Mouse (Mus musculus): ENCODE measurements around the gene Slc7a6os. TPM values are rescaled to one million over a fixed set of nuclear protein-coding genes. Genes with fewer than 3 reads are reported as not detected.
A peak's percentile ranks its signal among the peaks of the same experiment; 100 is the strongest.

Gene Slc7a6os
- total and polyA plus RNA-seq, 3 experiments: 38.7 to 65.1 (median 62.5) TPM

DNA sequence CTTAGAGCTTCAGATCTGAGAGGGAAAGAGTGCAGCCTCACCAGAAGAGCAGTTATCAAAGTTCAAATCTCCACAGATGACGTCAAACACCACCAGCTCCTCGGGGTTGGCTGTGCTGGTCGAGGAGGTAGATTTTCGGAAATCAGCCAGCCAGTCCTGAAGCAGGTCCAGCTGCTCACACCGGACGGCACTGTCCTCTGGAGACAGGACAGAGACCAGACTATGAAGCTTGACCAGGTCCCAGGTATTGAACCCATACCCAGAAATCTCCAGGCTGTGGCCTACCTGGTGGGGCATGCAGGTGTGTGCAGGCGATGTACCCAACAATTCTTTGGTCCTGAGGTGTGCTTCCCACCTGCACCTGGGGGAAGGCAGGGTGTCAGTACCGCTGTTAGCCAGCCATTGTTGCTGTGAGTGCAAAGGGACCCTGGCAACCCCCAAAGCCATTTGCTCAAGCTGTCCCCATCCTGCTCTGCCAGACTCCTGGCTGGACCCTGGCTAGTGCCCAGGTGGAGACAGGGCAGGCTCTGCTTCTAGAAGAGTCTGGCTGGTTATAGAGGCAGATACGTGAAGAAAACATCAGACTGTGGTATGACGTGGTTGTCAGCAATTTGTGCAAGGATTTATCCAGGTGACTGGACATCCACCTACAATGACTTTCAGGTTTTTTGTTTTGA is 49.0 kb upstream of the Slc7a6os start:
- in situ Hi-C loops (cut with MboI; ENCODE audit: low pct_ligation_motif_present, low pct_unique_long_range_greater_than_20kb, low sequenced_read_pairs): no loop called here
- H3K4me1 ChIP-seq (ENCODE audit: control insufficient read depth in 1 of 2, insufficient read depth in 2 of 2): no peaks in the 10 kb centered on the region
- H3K27ac ChIP-seq (ENCODE audit: insufficient read depth, low read depth): no peak overlapping the region
- H3K4me3 ChIP-seq (replicated peaks in 1 of 3; ENCODE audit: low read depth in 2 of 3, low read length in 2 of 3, poor library complexity in 1 of 3): no peak overlapping the region
- H3K36me3 ChIP-seq (replicated peaks in 1 of 2; ENCODE audit: control insufficient read depth in 1 of 2, insufficient read depth in 1 of 2, low read length in 1 of 2): peaks cover 8 to 76% of the 10 kb centered on the region in 2 experiments
- H3K79me2 ChIP-seq (replicated peaks; ENCODE audit: control insufficient read depth, extremely low read depth, insufficient read depth, poor library complexity, severe bottlenecking): no peaks in the 10 kb centered on the region
- H3K4me2 ChIP-seq (ENCODE audit: insufficient read depth, low read depth, poor library complexity, severe bottlenecking): no peak overlapping the region
- H3K9me3 ChIP-seq (replicated peaks; ENCODE audit: low read length): no peaks in the 10 kb centered on the region
- no peak for DNase-seq (ENCODE audit: extremely low read depth)
- H3K27me3 ChIP-seq (replicated peaks): no peaks in the 10 kb centered on the region
- dilution Hi-C loops (cut with MboI; ENCODE audit: extremely low pct_ligation_motif_present, extremely low pct_unique_long_range_greater_than_20kb, low sequenced_read_pairs): no loop called here
- H3K9ac ChIP-seq (ENCODE audit: insufficient read depth, low read depth): no peak overlapping the region
- TF ChIP-seq JUND (conservative IDR thresholded peaks at IDR 0.05; ENCODE audit: low read depth, low read length): no peak

GRCm38 (mm10) chr8:106258169-106258568 is 47.4 kb upstream of the Slc7a6os start:
- peaks cover 18 to 89% of the 10 kb centered on the region in 2 experiments for H3K36me3 ChIP-seq (replicated peaks in 1 of 2; ENCODE audit: control insufficient read depth in 1 of 2, insufficient read depth in 1 of 2, low read length in 1 of 2)
- peak; percentile 13 for DNase-seq (ENCODE audit: extremely low read depth)
- no peaks in the 10 kb centered on the region for H3K4me1 ChIP-seq (ENCODE audit: control insufficient read depth in 1 of 2, insufficient read depth in 2 of 2)
- no peaks in the 10 kb centered on the region for H3K79me2 ChIP-seq (replicated peaks; ENCODE audit: control insufficient read depth, extremely low read depth, insufficient read depth, poor library complexity, severe bottlenecking)
- in situ Hi-C loops (cut with MboI; ENCODE audit: low pct_ligation_motif_present, low pct_unique_long_range_greater_than_20kb, low sequenced_read_pairs): no loop called here
- H3K9me3 ChIP-seq (replicated peaks; ENCODE audit: low read length): no peaks in the 10 kb centered on the region
- H3K9ac ChIP-seq (ENCODE audit: insufficient read depth, low read depth): no peak overlapping the region
- H3K27me3 ChIP-seq (replicated peaks): no peaks in the 10 kb centered on the region
- H3K4me2 ChIP-seq (ENCODE audit: insufficient read depth, low read depth, poor library complexity, severe bottlenecking): no peak overlapping the region
- no peak overlapping the region for H3K4me3 ChIP-seq (replicated peaks in 1 of 3; ENCODE audit: low read depth in 2 of 3, low read length in 2 of 3, poor library complexity in 1 of 3)
- dilution Hi-C loops (cut with MboI; ENCODE audit: extremely low pct_ligation_motif_present, extremely low pct_unique_long_range_greater_than_20kb, low sequenced_read_pairs): no loop called here
- TF ChIP-seq JUN (IDR thresholded peaks at IDR 0.05; ENCODE audit: insufficient read depth, low read depth, low read length): no peak
- TF ChIP-seq USF2 (conservative IDR thresholded peaks at IDR 0.05; ENCODE audit: low read depth, low read length): no peak
- no peak for TF ChIP-seq EP300 (IDR thresholded peaks at IDR 0.05; ENCODE audit: low read length)
- no peak for TF ChIP-seq PAX5 (IDR thresholded peaks at IDR 0.05; ENCODE audit: low read length)
- TF ChIP-seq RCOR1 (conservative IDR thresholded peaks at IDR 0.05; ENCODE audit: low read depth, low read length): no peak
- no peak for TF ChIP-seq GABPA (IDR thresholded peaks at IDR 0.05; ENCODE audit: insufficient replicate concordance, low read depth, low read length)
- no peak for TF ChIP-seq JUND (conservative IDR thresholded peaks at IDR 0.05; ENCODE audit: low read depth, low read length)
- peak; percentile 19 for TF ChIP-seq RAD21 (IDR thresholded peaks at IDR 0.05; ENCODE audit: low read depth, low read length)
- TF ChIP-seq CHD1 (IDR thresholded peaks at IDR 0.05; ENCODE audit: low read depth, low read length): no peak
- no peak for TF ChIP-seq POLR2A (IDR thresholded peaks at IDR 0.05; ENCODE audit: low read depth, low read length)
- no peak for TF ChIP-seq NRF1 (IDR thresholded peaks at IDR 0.05; ENCODE audit: low read depth, low read length)
- no peak for TF ChIP-seq ETS1 (conservative IDR thresholded peaks at IDR 0.05; ENCODE audit: low read depth, low read length)
- peak; percentile 33 to 48; a peak in 3 of 4 replicates for TF ChIP-seq CTCF (conservative IDR thresholded peaks at IDR 0.05 in 1 of 2, IDR thresholded peaks at IDR 0.05 in 1 of 2; ENCODE audit: low read depth in 2 of 2, low read length in 2 of 2)
- no peak for TF ChIP-seq BHLHE40 (IDR thresholded peaks at IDR 0.05; ENCODE audit: low read depth, low read length)
- no peak for TF ChIP-seq E2F4 (IDR thresholded peaks at IDR 0.05; ENCODE audit: insufficient replicate concordance, low read depth, low read length)
- TF ChIP-seq ZC3H11A (IDR thresholded peaks at IDR 0.05; ENCODE audit: low read depth, low read length): no peak
- TF ChIP-seq ZNF384 (IDR thresholded peaks at IDR 0.05; ENCODE audit: low read depth, low read length): no peak
- TF ChIP-seq MYC (IDR thresholded peaks at IDR 0.05; ENCODE audit: low read depth, low read length): no peak
- no peak for TF ChIP-seq ELF1 (IDR thresholded peaks at IDR 0.05; ENCODE audit: low read depth, low read length)
- no peak for TF ChIP-seq IRF4 (IDR thresholded peaks at IDR 0.05; ENCODE audit: low read depth, low read length)
- TF ChIP-seq SMC3 (IDR thresholded peaks at IDR 0.05; ENCODE audit: low read depth, low read length): peak; percentile 40
- TF ChIP-seq TCF12 (IDR thresholded peaks at IDR 0.05; ENCODE audit: low read depth, low read length): no peak
- no peak for TF ChIP-seq NELFE (IDR thresholded peaks at IDR 0.05; ENCODE audit: low read depth, low read length)
- TF ChIP-seq UBTF (IDR thresholded peaks at IDR 0.05; ENCODE audit: low read depth, low read length): no peak
- no peak overlapping the region for H3K27ac ChIP-seq (ENCODE audit: insufficient read depth, low read depth)

Measured in CH12.LX (cell line).